Mouse (Mus musculus): Measurements from ENCODE around the gene Rbm28.

GRCm38 (mm10) chr6:29195846-29196698 lies 31.3 kb upstream of the Rbm28 start:
- TF ChIP-seq ZMIZ1 (IDR thresholded peaks at IDR 0.05; ENCODE audit: low read depth, low read length) (no peak), RAD21 (IDR thresholded peaks at IDR 0.05; ENCODE audit: low read depth, low read length) (no peak), HCFC1 (IDR thresholded peaks at IDR 0.05; ENCODE audit: low read depth, low read length) (no peak), CTCF (conservative IDR thresholded peaks at IDR 0.05 in 1 of 2, IDR thresholded peaks at IDR 0.05 in 1 of 2; ENCODE audit: low read depth in 2 of 2, low read length in 2 of 2) (no peak), EP300 (IDR thresholded peaks at IDR 0.05; ENCODE audit: low read length) (peak; percentile 47; the same call in 1 of the 2 replicates), TBP (conservative IDR thresholded peaks at IDR 0.05; ENCODE audit: low read depth, low read length) (no peak), SIN3A (IDR thresholded peaks at IDR 0.05; ENCODE audit: low read length) (no peak), MAX (IDR thresholded peaks at IDR 0.05; ENCODE audit: low read length) (no peak)
